Mouse (Mus musculus): ENCODE data around the gene Gm11939.
"Not testable (repeated sequence)": the region's sequence is repeated elsewhere in the genome, so short reads cannot be mapped to it uniquely, and the experiment has no call there.

Gene Gm11939

GRCm38 (mm10) chr11:99559366-99559765 is at the start of gene Gm11939:
Gene Gm11939, minus strand, starts transcription at chr11:99559466.
- DNase-seq (ENCODE audit: low spot score in 2 of 2) = no peak

- DNase-seq (ENCODE audit: low spot score in 2 of 2) = not testable (repeated sequence)
These were observed 43.9 kb upstream of the Gm11939 start, which contains the start of gene Gm11938 for GRCm38 (mm10) chr11:99603208-99603607. Gene Gm11938, minus strand, starts transcription at chr11:99603308.

DNA sequence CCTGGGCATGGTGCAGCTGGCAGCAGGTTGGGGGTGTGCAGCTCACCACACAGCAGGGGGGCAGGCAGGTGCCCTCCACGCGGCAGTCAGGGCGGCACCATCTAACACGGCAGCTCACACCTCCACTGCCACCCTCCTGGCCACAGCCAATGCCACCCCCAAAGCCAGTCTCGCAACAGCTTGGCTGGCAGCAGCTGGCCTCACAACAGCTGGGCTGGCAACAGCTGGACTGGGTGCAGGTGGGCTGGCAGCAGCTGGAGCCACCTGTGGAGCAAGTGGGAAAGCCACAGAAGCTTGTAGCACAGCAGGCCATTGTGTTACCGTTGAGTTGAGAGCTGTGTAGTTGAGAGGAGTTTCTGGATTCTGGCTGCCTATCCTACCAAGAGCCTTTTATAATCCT is 38.5 kb upstream of the Gm11939 start, which contains the start of gene Krtap9-3:
Gene Krtap9-3 (minus strand): TSS at position 364 of the 400 bp plus-strand sequence.
- not testable (repeated sequence) for DNase-seq (ENCODE audit: low spot score in 2 of 2)

- DNase-seq (ENCODE audit: low spot score in 2 of 2) = no peak
These were observed 31.7 kb upstream of the Gm11939 start, which contains the start of gene Krtap1-3 for GRCm38 (mm10) chr11:99590981-99591380. Gene Krtap1-3, minus strand, starts transcription at chr11:99591339.

DNA sequence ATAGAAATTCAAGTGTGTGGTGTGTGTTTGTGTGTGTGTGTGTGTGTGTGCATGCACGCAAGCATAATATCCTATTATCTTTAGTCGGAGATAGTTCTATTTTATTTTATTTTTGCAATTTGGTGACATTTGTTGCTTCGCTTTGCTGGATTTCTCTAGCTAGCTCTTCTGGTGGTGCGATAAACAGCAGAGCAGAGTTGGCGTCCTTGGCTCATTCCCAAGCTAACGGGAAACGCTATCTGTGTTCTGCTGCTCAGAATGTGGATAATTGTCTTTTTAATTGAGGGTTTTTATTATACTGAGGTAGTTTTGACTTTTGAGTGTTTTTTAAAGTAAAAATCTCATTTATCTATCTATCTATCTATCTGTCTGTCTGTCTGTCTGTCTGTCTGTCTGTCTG is 25.8 kb upstream of the Gm11939 start:
- peak; percentile 35 to 41 for DNase-seq (ENCODE audit: low spot score in 2 of 2)

DNA sequence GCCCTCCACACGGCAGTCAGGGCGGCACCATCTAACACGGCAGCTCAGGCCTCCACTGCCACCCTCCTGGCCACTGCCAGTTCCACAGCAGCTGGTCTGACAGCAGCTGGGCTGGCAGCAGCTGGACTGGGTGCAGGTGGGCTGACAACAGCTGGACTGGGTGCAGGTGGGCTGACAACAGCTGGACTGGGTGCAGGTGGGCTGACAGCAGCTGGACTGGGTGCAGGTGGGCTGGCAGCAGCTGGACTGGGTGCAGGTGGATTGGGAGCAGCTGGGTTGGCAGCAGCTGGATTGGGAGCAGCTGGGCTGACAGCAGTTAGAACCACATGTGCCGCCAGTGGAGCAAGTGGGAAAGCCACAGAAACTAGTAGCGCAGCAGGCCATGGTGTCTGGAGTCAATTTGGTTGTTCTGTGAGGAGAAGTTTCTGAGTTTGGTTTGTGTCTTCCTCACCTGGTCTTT is 24.0 kb upstream of the Gm11939 start, which contains the start of gene Krtap1-4:
Gene Krtap1-4 (minus strand): TSS at position 410 of the 460 bp plus-strand sequence.
- DNase-seq (ENCODE audit: low spot score in 2 of 2) = no peak

DNA sequence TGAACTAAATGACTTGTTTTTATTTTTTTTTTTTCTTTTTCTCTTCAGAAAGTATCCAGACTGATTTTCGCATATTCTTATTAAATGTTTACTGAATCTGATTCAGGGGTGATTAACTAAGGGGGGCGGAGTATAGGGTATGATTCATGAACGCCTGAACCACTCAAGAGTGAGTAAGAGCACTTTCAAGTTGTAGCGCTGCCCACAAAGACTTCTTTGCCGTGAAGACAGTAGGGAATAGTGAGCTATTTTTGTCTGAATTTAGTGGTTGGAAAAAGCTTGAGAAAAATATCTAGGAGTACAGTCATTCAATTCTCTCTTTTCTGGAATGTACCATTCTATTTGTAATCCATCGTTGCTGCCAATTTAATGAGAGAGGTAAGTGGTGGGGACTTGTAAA is 22.3 kb upstream of the Gm11939 start:
- DNase-seq (ENCODE audit: low spot score in 2 of 2) = no peak

DNA sequence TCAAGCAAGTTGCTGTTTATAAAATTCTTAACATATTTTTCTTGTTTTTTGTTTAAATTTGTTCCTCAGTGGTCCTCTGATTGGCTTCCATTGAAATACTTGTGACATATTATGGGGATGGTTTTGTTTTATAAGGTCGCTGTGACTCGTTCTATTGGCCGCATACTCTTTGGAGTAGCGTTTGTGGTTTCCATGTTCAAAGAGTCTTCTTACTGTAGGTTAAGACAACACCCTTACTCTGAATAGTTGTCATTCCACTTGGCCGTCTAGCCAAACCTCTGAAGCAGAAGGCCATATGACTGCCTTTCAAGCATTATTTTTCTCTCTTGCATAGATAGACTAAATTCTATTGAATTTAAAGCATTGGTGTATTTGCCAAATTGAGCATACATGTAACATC is 21.8 kb upstream of the Gm11939 start:
- DNase-seq (ENCODE audit: low spot score in 2 of 2) = no peak

- no peak for DNase-seq (ENCODE audit: low spot score in 2 of 2)
These were observed 21.4 kb upstream of the Gm11939 start, which contains the start of gene Krtap1-5 for GRCm38 (mm10) chr11:99580636-99581035. Gene Krtap1-5, minus strand, starts transcription at chr11:99581016.

DNA sequence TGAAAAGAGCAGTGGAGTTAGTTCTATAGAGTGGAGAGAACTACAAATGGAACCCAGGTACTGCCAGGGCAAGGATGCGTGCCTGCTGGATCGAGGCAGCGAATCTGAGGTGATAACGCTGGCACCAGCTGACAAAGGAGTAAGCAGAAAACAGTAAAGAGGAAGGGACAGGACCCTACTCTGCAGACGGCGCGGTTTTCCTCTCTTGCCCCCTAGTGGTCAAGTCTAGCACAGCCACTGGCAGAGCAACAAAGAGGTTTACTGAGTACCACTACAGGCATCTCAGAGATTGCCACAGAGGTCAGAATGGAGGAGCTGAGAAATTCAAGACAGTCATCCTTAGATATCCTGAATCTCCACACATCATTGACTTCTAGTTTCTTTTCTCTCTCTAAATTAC is 14.8 kb upstream of the Gm11939 start:
- peak; percentile 55 to 73 for DNase-seq (ENCODE audit: low spot score in 2 of 2)

- DNase-seq (ENCODE audit: low spot score in 2 of 2) = no peak
These were observed 13.9 kb upstream of the Gm11939 start for GRCm38 (mm10) chr11:99573164-99573563.

- DNase-seq (ENCODE audit: low spot score in 2 of 2) = no peak
These were observed 7.3 kb upstream of the Gm11939 start, which contains the start of gene Krtap3-1 for GRCm38 (mm10) chr11:99566530-99566929. Gene Krtap3-1, minus strand, starts transcription at chr11:99566630.

GRCm38 (mm10) chr11:99562580-99562979 is 3.3 kb upstream of the Gm11939 start:
- no peak for DNase-seq (ENCODE audit: low spot score in 2 of 2)

- no peak for DNase-seq (ENCODE audit: low spot score in 2 of 2)
These were observed 1.1 kb downstream of the Gm11939 start for GRCm38 (mm10) chr11:99557976-99558745.

DNA sequence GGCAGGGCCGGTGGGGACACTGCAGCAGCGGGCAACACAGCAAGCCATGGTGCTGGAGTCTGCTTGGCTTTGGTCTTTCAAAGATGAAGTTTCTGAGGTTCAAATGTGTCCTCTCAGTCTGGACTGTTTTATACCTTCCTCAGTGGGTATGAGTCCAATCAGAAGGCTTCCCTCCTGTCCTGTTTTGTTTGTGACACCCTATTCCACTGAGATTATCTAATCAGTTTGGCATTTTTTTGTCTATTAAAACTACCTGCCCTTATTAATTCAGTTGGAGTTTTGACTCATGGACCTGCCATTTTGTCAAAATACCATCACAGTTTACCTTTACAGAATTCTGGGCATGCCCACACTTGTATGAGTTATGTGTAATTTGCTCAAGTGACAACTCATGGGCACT is 2.5 kb downstream of the Gm11939 start, which contains the start of gene Krtap3-2:
Gene Krtap3-2 (minus strand): TSS at position 101 of the 400 bp plus-strand sequence.
- no peak for DNase-seq (ENCODE audit: low spot score in 2 of 2)

DNA sequence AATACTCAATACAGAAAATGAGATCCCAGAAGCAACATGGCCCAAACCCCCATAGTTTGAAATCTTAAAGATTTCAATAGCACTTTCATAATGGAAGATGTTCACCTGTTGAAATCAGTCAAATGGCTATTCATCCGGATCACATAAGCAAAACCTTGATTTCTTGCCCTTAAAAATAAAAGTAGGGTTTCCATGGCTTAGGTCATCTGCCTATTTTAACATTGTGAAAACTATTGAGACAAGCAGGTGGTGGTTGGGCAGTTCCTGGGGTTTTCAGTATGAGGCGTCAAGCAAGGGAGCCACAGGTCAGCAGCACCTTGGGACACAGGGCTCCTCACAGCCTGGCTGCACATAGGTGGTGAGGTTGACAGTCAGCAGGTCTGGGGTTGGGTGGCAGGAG is 3.1 kb downstream of the Gm11939 start:
- DNase-seq (ENCODE audit: low spot score in 2 of 2) = no peak

- DNase-seq (ENCODE audit: low spot score in 2 of 2) = no peak
These were observed 8.5 kb downstream of the Gm11939 start, which contains the start of gene Krtap3-3 for GRCm38 (mm10) chr11:99550765-99551164. Gene Krtap3-3, minus strand, starts transcription at chr11:99550865.

GRCm38 (mm10) chr11:99547892-99548291 is 11.4 kb downstream of the Gm11939 start:
- DNase-seq (ENCODE audit: low spot score in 2 of 2) = no peak

- DNase-seq (ENCODE audit: low spot score in 2 of 2) = peak; percentile 51 to 60
These were observed 19.5 kb downstream of the Gm11939 start for GRCm38 (mm10) chr11:99539721-99540120.

DNA sequence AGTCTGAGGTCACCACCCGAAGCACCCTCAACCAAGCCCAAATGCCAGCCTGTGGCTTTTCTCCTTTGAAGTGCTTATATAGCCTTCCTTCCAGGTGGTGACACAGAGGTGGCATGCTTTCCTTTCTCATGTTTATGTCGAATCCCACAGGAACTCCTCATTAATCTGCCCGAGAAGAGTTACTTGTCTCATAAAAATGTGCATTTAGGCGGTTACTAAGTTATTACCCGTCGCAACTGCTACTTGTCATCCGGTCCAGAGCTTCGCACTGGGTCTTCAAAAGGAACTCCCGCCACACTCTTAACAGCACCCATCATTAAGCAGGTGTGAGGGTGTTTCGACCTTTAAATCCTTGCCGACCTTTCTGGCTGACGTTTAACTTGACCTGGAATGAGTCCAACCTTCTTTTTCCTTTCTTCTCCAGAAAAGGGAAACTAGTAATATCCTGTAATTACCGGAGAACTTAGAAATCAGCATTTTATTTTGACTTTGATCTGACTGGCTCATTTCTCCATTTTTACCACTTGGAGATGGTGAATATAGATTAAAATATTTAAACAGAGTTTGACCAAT is 37.9 kb downstream of the Gm11939 start, which contains the start of gene Krt39:
Gene Krt39 (minus strand): TSS at position 51 of the 573 bp plus-strand sequence.
- no peak for DNase-seq (ENCODE audit: low spot score in 2 of 2)

GRCm38 (mm10) chr11:99514098-99514497 is 45.2 kb downstream of the Gm11939 start:
- DNase-seq (ENCODE audit: low spot score in 2 of 2) = no peak

Data from right cerebral cortex, postnatal 10 days (tissue).